Mouse (Mus musculus) myocyte (in vitro differentiated cells): Measurements from ENCODE around the gene Txk. TPM values are rescaled to one million over a fixed set of nuclear protein-coding genes. Genes with fewer than 3 reads are reported as not detected.

ENCODE experiments used
- H3K27me3 ChIP-seq: one replicate; pipeline ENCODE4 v1.6.1; 2011; ENCODE audit not compliant: control insufficient read depth, insufficient read depth, insufficient read length
- H3K36me3 ChIP-seq: one replicate; pipeline ENCODE4 v1.6.1; 2011; ENCODE audit not compliant: control insufficient read depth, insufficient read depth
- H3K4me2 ChIP-seq: one replicate; pipeline ENCODE4 v1.6.1; 2011; ENCODE audit warnings: low read depth, control low read depth
- H3K4me3 ChIP-seq: one replicate; pipeline ENCODE4 v1.5.1; 2011; ENCODE audit warnings: mild to moderate bottlenecking, control low read depth, moderate library complexity
- H3K79me2 ChIP-seq: one replicate; pipeline ENCODE4 v1.6.1; 2011; ENCODE audit not compliant: control insufficient read depth, insufficient read depth
- H3ac ChIP-seq: one replicate; pipeline ENCODE4 v1.6.1; 2011; ENCODE audit not compliant: control insufficient read depth, insufficient read length
- CEBPB ChIP-seq: IDR thresholded peaks from 2 replicates; pipeline ENCODE4 v1.6.1; 2011; ENCODE audit warnings: mild to moderate bottlenecking, moderate library complexity; ENCODE audit not compliant: poor library complexity, insufficient read depth, severe bottlenecking
- E2F4 ChIP-seq: IDR thresholded peaks from one replicate; pipeline ENCODE4 v1.6.1; 2011; ENCODE audit warnings: mild to moderate bottlenecking, control low read depth, moderate library complexity; ENCODE audit not compliant: insufficient read depth
- MAX ChIP-seq: IDR thresholded peaks from one replicate; pipeline ENCODE4 v1.6.1; 2011; ENCODE audit warnings: low read depth, mild to moderate bottlenecking, control low read depth
- MYOD1 ChIP-seq, 3 experiments: IDR thresholded peaks; one replicate each; pipeline ENCODE4 v1.6.1; 2011; ENCODE audit warnings: control low read depth in 2 of 3, low read depth in 2 of 3, mild to moderate bottlenecking in 2 of 3, moderate library complexity in 1 of 3; ENCODE audit not compliant: insufficient read length in 2 of 3, control insufficient read depth in 1 of 3
- MYOG ChIP-seq, 3 experiments: IDR thresholded peaks; one replicate each; pipeline ENCODE4 v1.6.1; 2011; ENCODE audit warnings: control low read depth in 2 of 3, low read depth in 2 of 3, mild to moderate bottlenecking in 2 of 3; ENCODE audit not compliant: insufficient read length in 2 of 3, control insufficient read depth in 1 of 3, insufficient read depth in 1 of 3
- POLR2A ChIP-seq: IDR thresholded peaks from one replicate; pipeline ENCODE4 v1.6.1; 2011; ENCODE audit warnings: low read depth, mild to moderate bottlenecking, control low read depth, moderate library complexity; ENCODE audit not compliant: insufficient read length
- POLR2AphosphoS2 ChIP-seq: IDR thresholded peaks from one replicate; pipeline ENCODE4 v1.6.1; 2011; ENCODE audit warnings: low read depth, control low read depth; ENCODE audit not compliant: insufficient read length
- REST ChIP-seq: IDR thresholded peaks from one replicate; pipeline ENCODE4 v1.6.1; 2011; ENCODE audit warnings: mild to moderate bottlenecking, control low read depth, moderate library complexity; ENCODE audit not compliant: insufficient read depth, insufficient read length
- SRF ChIP-seq: IDR thresholded peaks from one replicate; pipeline ENCODE4 v1.6.1; 2011; ENCODE audit warnings: low read depth; ENCODE audit not compliant: control insufficient read depth, insufficient read length
- TCF12 ChIP-seq: IDR thresholded peaks from one replicate; pipeline ENCODE4 v1.6.1; 2011; ENCODE audit warnings: mild to moderate bottlenecking, control low read depth; ENCODE audit not compliant: poor library complexity, insufficient read depth, severe bottlenecking
- TCF3 ChIP-seq: IDR thresholded peaks from one replicate; pipeline ENCODE4 v1.6.1; 2011; ENCODE audit warnings: low read depth, control low read depth; ENCODE audit not compliant: insufficient read length
- USF1 ChIP-seq: IDR thresholded peaks from one replicate; pipeline ENCODE4 v1.6.1; 2011; ENCODE audit warnings: low read depth, mild to moderate bottlenecking, control low read depth, moderate library complexity
- polyA plus RNA-seq: library from polyadenylated mRNA; unstranded; fragments of >200 nt; fragmentation: generic; extraction: Trizol; gene quantifications from one replicate; pipeline ENCODE4 v1.2.1, GENCODE M21; 2012; ENCODE audit warnings: missing spikeins

The Txk gene
- polyA plus RNA-seq, 1 experiment: 0.01 TPM

DNA sequence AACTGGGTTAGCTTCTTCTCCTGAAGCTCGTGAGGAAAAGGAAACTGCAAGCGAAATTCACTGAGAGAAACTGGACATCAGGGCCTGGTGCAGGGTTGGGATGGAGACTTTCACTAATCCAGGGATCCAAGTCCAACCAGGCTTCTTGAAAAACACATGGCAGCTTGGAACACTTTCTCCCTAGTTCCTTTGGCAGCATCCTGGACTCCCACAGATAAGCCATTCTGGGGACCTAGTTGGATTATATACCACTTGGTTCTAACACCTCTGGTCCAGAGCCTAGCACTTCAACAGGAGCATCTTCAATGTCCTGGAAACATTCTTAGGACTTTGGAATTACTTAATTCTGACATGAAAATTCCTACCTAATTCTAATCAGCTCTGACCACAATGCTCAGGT, 2.5 kb upstream of the Txk start:
- H3K4me2 ChIP-seq: no peak overlapping the region
- no peaks in the 10 kb centered on the region for H3K79me2 ChIP-seq
- H3K36me3 ChIP-seq: no peaks in the 10 kb centered on the region
- H3ac ChIP-seq: no peak overlapping the region
- TF ChIP-seq E2F4 (no peak), MYOG (IDR thresholded peaks at IDR 0.05; ENCODE audit: control insufficient read depth in 1 of 3, insufficient read depth in 1 of 3, insufficient read length in 2 of 3, low read depth in 2 of 3) (no peak), TCF3 (no peak), USF1 (no peak), CEBPB (no peak), MYOD1 (IDR thresholded peaks at IDR 0.05; ENCODE audit: control insufficient read depth in 1 of 3, insufficient read length in 2 of 3, low read depth in 2 of 3) (no peak), TCF12 (no peak), MAX (no peak)
- H3K4me3 ChIP-seq: no peak overlapping the region
- no peaks in the 10 kb centered on the region for H3K27me3 ChIP-seq

DNA sequence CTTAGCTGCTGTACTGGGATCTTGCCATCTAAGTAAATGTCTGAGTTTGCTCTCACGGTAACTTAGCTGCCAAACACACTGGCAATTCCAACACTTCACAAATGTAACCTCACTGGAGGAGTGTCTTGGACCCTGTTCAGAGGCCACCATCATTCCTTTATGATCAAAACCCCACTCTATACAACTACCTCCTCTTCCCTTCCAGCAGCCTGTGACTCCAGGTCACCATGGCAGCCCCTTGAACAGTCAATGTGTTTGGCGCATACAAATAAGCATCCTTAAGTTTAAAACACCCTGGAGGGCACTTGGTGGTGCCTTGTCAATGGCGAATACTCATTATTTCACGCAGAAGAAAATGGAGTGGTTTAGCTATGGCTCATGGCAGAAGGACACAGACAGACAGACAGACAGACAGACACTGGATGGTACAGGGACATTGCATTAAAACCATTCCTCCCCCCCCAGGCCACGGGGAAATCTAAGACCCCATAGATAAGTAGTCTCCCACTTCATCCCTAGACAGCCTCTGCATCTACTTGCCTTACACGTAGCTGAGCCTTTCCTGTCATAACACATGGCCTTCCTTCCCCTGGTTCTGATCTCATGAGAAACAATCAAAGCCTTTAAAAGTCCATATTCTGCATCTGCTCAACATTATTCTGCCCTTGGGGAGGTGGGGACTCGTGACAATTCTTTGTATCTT, 1.4 kb downstream of the Txk start:
- Histone ChIP-seq H3K27me3 (no peaks in the 10 kb centered on the region), H3K36me3 (no peaks in the 10 kb centered on the region), H3ac (no peak overlapping the region), H3K79me2 (no peaks in the 10 kb centered on the region), H3K4me2 (no peak overlapping the region), H3K4me3 (no peak overlapping the region)
- TF ChIP-seq SRF: no peak
- no peak for TF ChIP-seq REST
- no peak for TF ChIP-seq POLR2AphosphoS2
- TF ChIP-seq TCF3: no peak
- no peak for TF ChIP-seq CEBPB
- TF ChIP-seq MYOG (IDR thresholded peaks at IDR 0.05; ENCODE audit: control insufficient read depth in 1 of 3, insufficient read depth in 1 of 3, insufficient read length in 2 of 3, low read depth in 2 of 3): no peak
- TF ChIP-seq TCF12: no peak
- TF ChIP-seq MYOD1 (IDR thresholded peaks at IDR 0.05; ENCODE audit: control insufficient read depth in 1 of 3, insufficient read length in 2 of 3, low read depth in 2 of 3): no peak

DNA sequence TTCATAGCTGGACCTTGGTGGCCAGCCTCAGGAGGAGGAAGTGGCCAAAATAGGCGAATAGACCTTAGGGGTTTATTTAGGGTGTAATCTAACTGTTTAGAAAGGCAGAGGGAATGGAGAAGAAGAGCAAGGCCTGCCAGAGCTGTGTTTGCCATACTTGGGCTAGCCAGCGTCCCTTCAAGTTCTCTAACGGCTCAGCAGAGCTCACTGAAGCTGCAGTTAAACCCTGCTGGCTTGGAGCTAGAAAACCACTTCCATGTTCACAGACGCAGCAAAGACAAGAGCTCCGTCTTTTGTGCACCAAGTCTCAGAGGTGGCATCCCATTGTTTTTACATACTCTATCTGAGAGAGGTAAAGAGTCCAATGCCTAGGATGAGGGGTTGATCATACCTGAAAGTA, 2.4 kb downstream of the Txk start:
- Histone ChIP-seq H3K27me3 (no peaks in the 10 kb centered on the region), H3K79me2 (no peaks in the 10 kb centered on the region), H3K4me2 (no peak overlapping the region), H3K4me3 (no peak overlapping the region), H3K36me3 (no peaks in the 10 kb centered on the region), H3ac (no peak overlapping the region)
- TF ChIP-seq TCF3 (no peak), USF1 (no peak), REST (no peak), POLR2AphosphoS2 (no peak)

DNA sequence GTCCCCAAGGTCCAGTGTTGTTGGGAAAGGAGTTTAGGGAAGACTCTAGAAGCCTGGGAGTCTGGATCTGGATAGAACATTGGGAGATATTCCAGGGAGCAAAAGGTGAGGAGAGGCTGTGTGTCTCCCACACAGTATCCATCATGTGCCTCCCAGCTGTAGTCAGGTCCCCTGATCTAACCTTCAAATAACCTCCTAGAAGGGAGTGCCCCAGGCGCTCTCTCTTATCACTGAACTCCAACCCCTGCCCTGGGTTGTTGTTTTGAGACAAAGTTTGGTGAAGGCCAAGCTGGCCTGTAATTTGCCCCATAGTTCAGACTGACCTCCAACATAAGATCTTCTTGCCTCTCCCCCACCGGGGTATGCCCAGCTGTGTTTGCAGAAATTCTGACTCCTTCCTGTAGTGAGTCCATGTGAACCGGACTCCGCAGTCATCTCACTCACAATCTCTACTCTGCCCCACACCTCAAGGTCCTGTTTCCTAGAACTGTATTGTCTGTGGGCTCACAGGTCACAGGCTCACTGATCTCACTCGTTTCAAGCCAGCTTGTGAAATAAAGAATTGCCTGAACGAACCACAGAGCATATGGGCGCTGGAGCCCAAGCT, 3.8 kb downstream of the Txk start:
- no peaks in the 10 kb centered on the region for H3K27me3 ChIP-seq
- H3K4me2 ChIP-seq: no peak overlapping the region
- no peak for TF ChIP-seq MYOD1 (IDR thresholded peaks at IDR 0.05; ENCODE audit: control insufficient read depth in 1 of 3, insufficient read length in 2 of 3, low read depth in 2 of 3)
- no peak for TF ChIP-seq POLR2A
- no peak for TF ChIP-seq REST
- TF ChIP-seq POLR2AphosphoS2: no peak
- TF ChIP-seq USF1: no peak
- no peak for TF ChIP-seq MAX
- no peak for TF ChIP-seq TCF3
- TF ChIP-seq SRF: no peak
- TF ChIP-seq MYOG (IDR thresholded peaks at IDR 0.05; ENCODE audit: control insufficient read depth in 1 of 3, insufficient read depth in 1 of 3, insufficient read length in 2 of 3, low read depth in 2 of 3): no peak
- no peak for TF ChIP-seq TCF12
- TF ChIP-seq E2F4: no peak
- no peak for TF ChIP-seq CEBPB
- no peak overlapping the region for H3ac ChIP-seq
- H3K79me2 ChIP-seq: no peaks in the 10 kb centered on the region
- no peaks in the 10 kb centered on the region for H3K36me3 ChIP-seq
- H3K4me3 ChIP-seq: no peak overlapping the region

DNA sequence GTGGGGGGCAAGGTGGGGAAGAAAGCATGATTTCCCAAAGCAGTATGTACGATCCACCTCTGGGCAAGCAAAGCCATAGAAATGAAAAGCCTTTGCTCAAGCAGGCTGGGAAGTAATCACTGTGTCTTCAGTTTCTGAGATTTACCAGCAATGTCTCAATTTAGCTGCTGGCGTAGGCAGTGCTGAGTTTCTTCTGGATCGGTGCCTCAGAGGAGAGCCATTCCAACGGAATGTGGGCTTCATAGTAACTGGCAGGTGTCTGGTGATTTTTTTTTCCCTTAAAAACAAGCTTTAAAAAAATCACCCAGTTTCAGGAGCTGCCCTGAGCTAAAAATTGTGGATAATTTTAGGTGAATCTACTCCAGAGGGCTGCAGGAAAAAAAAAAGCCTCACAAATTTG, 5.2 kb downstream of the Txk start:
- Histone ChIP-seq H3K27me3 (no peaks in the 10 kb centered on the region), H3ac (no peak overlapping the region), H3K4me2 (no peak overlapping the region), H3K79me2 (no peaks in the 10 kb centered on the region), H3K4me3 (no peak overlapping the region), H3K36me3 (no peaks in the 10 kb centered on the region)
- TF ChIP-seq MYOG (IDR thresholded peaks at IDR 0.05; ENCODE audit: control insufficient read depth in 1 of 3, insufficient read depth in 1 of 3, insufficient read length in 2 of 3, low read depth in 2 of 3) (no peak), MAX (no peak), REST (no peak), MYOD1 (IDR thresholded peaks at IDR 0.05; ENCODE audit: control insufficient read depth in 1 of 3, insufficient read length in 2 of 3, low read depth in 2 of 3) (no peak), TCF3 (no peak), POLR2A (no peak), E2F4 (no peak)
